Mouse (Mus musculus): ENCODE data around the gene Pxk.

DNA sequence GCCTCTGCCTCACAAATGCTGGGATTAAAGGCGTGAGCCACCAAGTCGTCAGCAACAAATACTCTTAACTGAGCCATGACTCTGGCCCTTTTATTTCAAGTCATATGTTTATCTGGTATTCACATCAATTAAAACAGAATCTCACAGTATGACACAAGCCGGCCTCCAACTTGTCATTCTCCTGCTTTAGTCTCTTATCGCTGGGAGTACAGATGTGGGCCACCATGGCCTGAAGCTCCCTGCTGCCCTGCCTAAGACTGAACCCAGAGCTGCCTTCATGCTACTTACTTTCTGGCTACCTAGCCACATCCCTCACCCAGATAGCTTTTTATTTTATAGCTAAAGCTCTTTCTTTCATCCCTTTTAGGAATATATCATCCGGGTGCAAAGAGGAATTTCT, 21.4 kb downstream of the Pxk start:
- TF ChIP-seq CTCF (IDR thresholded peaks at IDR 0.05; ENCODE audit: low read depth, low read length) (no peak), GATA1 (IDR thresholded peaks at IDR 0.05; ENCODE audit: borderline replicate concordance, low read length) (no peak), POLR2AphosphoS5 (IDR thresholded peaks at IDR 0.05; ENCODE audit: insufficient replicate concordance, low read depth, low read length) (no peak)

All from G1E (cell line).